Mouse (Mus musculus) liver, embryonic 14.5 days (tissue): ENCODE results near the gene Pafah1b3.

ENCODE experiments used
- CTCF ChIP-seq: IDR thresholded peaks from 2 replicates; pipeline ENCODE4 v1.5.1; 2016; ENCODE audit warnings: antibody characterized with exemption, low read depth, control low read depth
- EP300 ChIP-seq: IDR thresholded peaks from 2 replicates; pipeline ENCODE4 v1.6.1; 2016; ENCODE audit warnings: antibody characterized with exemption, low read depth

DNA sequence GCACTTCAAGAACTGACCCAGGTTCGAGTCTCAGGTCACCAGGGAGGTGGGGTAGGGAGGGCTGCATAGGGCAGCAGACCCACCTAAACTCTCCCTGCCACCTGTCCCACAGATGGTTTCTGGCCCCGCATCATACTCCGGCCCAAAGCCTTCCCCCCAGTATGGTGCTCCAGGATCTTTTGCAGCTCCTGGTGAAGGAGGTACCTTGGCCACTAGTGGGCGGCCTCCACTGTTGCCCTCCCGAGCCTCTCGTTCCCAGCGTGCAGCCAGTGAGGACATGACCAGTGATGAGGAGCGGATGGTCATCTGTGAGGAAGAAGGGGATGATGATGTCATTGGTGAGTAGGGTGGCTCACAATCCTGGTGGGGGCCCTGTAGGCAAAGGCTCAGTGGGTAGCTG lies 10.8 kb downstream of the Pafah1b3 start:
- TF ChIP-seq CTCF, result peak; percentile 45
- TF ChIP-seq EP300, result no peak
